Mouse (Mus musculus): ENCODE measurements around the gene Asb4.
"Not testable (repeated sequence)": the region's sequence is repeated elsewhere in the genome, so short reads cannot be mapped to it uniquely, and the experiment has no call there.

Gene Asb4

GRCm38 (mm10) chr6:5383336-5384177 is at the start of gene Asb4:
Gene Asb4, plus strand, starts transcription at chr6:5383386.
- DNase-seq (ENCODE audit: low spot score in 2 of 2): no peak

GRCm38 (mm10) chr6:5334021-5334420 is 49.2 kb upstream of the Asb4 start:
- no peak for DNase-seq (ENCODE audit: low spot score in 2 of 2)

DNA sequence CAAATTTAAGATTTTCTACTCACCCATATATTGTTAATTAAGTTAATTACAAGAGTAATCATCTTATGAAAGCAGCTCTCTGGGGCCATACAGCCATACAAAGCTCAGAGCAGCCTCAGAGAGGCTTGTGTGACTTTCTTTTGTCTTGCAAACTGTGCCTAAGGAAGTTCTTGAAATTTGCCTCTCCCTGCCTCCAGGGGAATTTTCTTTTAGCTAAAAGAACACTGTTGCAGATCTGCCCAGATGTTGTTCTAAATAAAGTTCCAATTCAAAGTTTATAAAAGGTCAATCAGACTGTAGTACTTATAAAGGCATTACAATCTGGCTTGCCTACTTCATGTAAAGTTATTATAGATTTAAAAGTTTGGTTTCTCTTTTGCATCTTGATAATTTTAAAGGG is 47.2 kb upstream of the Asb4 start:
- DNase-seq (ENCODE audit: low spot score in 2 of 2): not testable (repeated sequence)

DNA sequence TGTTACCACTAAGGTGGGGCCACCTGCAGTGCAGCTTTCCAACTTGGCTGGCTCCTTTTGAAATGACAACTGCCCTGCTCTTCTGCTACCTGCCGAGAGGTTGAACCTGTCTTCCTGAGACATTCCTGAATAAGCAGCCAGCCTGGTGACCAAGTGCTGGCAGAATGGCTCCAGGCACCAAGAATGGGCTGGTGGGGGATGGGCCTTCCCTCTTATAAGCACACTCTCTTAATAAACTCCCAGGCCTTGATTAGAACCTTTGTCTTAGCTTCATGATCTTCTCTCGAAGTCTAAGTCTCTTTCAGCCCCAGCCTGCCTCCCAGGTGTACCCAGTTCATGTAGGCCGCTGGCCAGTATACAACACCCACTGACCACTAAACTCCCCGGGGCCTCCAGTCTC is 44.4 kb upstream of the Asb4 start:
- DNase-seq (ENCODE audit: low spot score in 2 of 2): not testable (repeated sequence)

GRCm38 (mm10) chr6:5339283-5339682 is 43.9 kb upstream of the Asb4 start:
- not testable (repeated sequence) for DNase-seq (ENCODE audit: low spot score in 2 of 2)

DNA sequence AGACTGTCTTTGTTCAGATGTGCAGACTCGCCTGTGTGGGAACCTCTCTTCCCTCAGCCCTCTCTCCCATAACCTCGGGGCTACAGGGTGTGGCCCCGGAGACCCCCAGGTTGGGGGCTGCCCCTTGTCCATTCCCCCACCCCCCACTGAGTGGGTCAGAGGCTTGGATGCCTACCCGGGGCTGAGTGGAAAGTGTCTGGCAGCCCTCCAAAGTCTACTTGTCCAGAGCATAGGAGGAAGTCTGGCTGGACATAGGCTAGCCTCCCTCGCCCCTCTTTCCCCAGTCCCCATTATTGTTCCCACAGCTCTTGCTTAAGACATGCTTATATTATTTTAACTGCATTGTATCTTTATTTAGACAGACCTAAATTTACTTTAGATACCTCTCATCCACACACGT is 38.9 kb upstream of the Asb4 start:
- DNase-seq (ENCODE audit: low spot score in 2 of 2): no peak

DNA sequence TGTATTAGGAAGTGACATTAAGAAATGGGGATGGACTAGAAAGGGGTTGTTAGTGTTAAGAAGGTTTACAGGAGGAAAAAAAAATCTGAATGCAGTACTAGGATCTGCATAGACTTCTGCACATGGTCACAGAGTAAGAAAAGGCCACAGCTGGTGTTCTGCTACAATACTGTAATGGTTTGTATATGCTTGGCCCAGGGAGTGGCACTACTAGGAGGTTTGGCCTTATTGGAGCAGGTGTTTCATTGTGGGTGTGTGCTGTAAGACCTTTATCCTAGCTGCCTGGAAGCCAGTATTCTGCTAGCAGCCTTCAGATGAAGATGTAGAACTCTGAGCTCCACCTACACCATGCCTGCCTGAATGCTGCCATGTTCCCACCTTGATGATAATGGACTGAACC is 25.3 kb upstream of the Asb4 start:
- DNase-seq (ENCODE audit: low spot score in 2 of 2): no peak

GRCm38 (mm10) chr6:5360402-5360801 is 22.8 kb upstream of the Asb4 start:
- no peak for DNase-seq (ENCODE audit: low spot score in 2 of 2)

- no peak for DNase-seq (ENCODE audit: low spot score in 2 of 2)
These were observed 21.2 kb upstream of the Asb4 start for GRCm38 (mm10) chr6:5361987-5362386.

GRCm38 (mm10) chr6:5365845-5366244 is 17.3 kb upstream of the Asb4 start:
- no peak for DNase-seq (ENCODE audit: low spot score in 2 of 2)

GRCm38 (mm10) chr6:5376884-5377283 is 6.3 kb upstream of the Asb4 start:
- DNase-seq (ENCODE audit: low spot score in 2 of 2): no peak

DNA sequence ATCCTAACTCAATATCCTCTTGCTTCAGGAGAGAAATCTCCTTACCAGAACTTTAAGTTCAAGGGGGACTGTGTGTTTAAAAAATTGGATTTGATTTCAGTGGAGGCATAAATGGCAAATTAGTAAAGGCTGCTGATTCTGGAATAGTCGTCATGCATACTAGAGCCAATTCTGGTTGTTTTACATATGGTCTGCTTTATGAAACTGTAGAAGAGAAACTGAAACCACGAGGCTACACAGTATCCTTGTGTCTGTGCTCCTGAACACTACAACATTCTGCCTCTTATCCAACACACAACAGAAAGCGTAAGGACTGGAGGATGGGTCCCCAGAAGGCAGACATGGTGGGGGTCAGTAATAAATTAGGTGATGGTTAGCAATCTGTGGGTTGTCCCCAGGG is 4.1 kb upstream of the Asb4 start:
- DNase-seq (ENCODE audit: low spot score in 2 of 2): no peak

DNA sequence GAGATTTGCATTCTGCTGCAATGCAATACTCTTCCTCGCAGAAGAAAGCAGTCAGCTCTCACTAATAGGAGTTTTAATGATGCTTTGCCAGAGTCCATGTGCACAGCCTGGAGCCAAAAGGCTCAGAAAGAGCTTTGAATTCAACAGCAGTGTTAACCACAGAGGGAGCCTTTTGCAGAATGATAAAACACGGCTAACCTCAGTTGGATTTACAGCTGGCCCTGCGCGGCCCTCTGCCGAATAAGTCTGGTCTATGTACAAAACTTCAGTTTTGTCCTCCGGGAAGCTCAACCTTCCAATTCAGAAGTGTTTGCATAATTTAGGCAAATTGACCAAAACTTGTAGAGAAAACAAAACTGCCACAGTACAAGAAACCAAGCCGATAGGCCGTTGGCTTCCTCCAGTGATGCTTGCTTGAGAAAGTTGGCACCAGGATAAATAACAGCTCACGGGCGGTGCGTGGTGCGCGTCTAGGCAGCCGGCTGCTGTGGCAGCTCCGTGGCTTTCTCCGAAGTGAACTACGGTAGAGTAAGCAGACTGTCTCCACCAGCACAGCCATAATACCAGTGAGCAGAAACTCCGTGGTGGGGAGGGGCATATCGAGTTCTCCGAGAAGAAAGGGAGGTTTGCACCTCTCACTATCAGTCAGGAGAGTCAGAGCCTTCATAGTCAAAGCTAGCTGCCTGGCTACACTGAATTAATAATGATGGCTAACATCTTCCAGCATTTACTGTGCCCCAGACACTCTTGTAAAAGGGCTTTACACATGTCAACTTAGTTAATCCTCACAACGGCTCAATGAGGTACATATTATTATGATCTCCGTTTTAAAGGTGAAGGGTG is 3.2 kb upstream of the Asb4 start:
- no peak for DNase-seq (ENCODE audit: low spot score in 2 of 2)

DNA sequence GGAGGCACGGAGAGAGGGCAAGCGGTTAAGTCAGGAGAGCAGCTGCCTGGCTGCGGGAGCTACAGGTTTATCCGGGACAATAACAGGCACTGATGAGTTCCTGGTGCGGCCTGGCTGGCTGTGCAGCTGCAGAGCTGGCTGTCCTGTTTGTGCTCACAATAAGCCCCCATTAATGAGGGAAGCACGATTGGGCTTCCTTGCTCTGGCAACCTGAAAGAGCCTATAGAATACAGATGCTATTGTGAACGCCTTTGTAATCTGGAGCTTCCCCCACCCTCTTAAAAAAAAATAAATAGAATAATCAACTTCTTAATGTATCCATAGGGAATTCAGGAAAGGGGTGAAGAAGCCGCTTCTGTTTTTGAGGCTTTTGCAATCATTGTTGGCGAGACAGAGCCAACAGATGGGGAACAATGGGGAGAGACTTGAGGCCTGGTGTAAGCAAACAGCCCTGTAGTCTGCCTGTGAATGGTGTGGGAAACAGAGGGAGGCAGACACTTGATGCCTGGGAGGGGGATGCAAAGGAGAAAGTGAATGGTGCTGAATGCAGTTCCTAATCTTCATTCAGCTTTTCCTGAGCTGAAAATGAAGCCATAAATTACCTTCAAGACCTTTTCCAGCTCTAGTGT is 2.4 kb upstream of the Asb4 start:
- no peak for DNase-seq (ENCODE audit: low spot score in 2 of 2)

- no peak for DNase-seq (ENCODE audit: low spot score in 2 of 2)
These were observed 1.1 kb upstream of the Asb4 start for GRCm38 (mm10) chr6:5381918-5382582.

DNA sequence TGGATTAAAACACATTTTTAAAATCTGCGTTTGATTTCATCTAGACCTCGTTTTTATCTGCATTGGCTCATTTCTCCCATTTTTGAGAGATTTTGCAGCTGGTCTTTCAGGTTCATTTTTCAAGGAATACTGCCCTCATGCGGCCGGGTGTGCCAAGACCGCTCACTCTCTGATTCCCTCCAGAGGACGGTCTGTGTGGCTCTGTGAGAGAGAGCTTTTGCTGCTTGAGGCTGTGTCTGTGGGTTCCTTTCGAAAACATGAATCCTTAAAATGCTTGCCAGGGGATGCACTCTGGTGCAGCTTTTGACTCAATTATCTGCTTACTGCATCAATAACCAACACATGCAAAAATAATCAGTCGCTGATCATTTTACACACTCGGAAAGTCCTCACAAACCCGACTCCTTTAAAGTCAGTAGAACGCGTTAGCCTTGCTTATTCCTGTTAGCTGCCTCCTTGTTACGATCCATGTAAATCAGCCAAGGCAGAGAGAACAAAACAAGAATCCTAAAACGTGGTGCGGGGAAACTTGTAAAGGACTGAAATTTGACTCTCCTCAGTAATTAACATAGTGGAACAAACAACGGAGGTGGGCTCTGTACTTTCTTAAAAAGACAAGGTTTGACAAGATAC is 487 bp upstream of the Asb4 start:
- DNase-seq (ENCODE audit: low spot score in 2 of 2): peak; percentile 69 to 87

DNA sequence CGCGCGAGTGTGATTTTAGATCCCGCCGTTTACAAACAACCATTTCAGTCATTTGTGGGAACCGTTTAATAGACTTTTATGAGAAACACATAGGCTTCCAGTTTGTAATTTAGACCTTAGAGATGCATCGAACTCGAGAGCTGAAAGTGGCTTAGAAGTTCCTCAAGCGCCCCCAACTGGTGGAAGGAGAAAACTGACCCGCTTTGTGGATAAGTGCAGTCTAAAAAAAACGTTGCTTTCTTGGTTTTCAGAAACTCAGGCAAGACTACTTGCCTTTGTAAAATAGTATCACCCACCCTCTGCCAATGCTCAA is 948 bp downstream of the Asb4 start:
- peak; percentile 66 to 82 for DNase-seq (ENCODE audit: low spot score in 2 of 2)

DNA sequence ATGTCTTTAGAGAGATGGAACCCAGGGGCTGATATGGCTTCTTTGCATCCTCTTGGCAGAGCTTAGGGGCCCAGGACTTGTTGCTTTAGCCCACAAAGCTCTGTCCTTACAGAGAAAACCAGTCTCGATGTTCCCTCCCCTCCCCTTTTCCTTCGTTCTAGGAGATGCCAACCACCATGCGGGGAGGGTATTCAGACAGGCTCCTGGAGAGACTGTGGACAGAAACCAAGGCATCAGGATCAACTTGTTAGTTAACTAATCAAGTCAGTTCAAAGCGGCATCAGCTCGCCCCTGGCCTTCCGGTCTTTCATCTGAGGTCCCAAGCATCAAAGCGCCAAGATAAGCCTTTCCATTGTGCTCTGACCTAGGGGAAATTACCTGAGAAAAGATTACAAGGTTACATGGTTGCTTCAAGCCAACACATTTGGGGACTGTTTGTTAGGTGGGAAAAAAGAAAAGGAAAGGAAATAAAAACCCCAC is 2.0 kb downstream of the Asb4 start:
- DNase-seq (ENCODE audit: low spot score in 2 of 2): no peak

DNA sequence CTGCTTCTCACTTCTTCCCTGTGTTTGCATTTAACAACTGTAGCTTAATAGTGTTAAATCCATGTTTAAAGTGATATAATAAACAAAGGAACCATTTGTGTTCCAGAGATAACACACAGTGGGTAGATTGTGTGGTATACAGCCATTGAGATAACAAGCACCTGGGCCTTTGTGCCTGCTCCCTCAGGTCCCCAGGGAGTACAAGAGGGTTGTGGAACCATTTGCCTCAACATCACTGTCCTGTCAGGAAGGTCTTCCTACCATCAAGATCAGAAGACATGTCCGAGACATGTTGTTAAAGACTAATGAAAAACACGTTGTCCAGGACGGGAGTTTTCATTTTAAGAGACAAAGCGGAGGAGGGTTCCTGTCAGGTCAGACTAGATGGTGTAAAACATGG is 3.3 kb downstream of the Asb4 start:
- no peak for DNase-seq (ENCODE audit: low spot score in 2 of 2)

DNA sequence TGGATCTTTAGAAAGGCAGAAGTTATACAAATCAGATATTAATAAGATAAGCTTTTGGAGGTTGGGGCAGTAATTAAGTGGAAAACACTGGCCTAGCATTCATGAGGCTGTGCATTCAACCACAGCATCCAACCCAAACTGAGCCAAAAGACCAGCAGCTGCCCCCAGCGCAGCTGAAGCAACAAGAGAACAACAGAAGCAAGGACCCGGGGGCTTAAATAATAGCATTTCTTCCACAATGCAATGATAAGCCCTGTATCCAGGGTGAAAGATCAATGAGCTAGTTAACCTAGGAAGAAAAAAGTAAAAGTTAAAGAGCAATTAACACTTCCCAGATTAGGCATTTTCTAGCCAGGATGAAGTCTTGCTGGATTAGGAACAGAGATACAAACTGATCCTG is 4.2 kb downstream of the Asb4 start:
- DNase-seq (ENCODE audit: low spot score in 2 of 2): no peak

DNA sequence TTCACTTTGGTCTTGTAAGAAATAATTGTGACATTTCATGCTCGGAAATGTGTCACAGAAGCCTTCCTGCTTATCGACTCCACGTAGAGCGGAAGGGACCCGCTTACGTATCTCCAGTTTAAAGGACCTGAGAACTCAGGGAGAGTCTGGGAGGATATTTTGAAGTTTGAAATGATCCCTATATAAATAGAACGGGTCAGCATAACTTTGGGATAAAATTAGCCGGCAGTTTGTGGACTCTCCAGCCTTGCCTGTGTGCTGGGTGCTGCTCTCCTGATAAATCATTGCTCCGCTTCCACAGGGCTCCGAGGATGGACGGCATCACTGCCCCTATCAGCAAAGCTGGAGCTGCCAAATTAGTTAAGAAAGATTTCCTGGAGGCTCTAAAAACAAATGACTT is 7.1 kb downstream of the Asb4 start:
- DNase-seq (ENCODE audit: low spot score in 2 of 2): no peak

DNA sequence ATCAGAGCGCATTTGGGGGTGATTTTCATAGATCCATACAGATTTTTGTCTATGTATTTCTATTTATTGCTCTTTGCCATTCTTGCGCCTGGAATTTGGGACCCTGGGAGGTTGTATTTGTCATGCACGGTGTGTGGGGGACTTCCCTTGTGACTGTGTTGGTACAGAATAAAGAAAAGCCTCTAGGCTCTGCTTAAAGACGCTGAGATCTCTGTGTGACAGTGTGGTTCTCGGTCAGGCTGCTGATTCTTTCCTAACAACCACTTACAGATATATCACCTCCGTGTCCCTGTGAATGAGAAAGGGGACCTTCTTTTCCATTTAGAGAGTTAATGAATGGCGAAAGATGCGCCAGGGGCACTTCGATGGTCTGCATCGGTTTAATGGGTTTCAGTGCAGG is 7.8 kb downstream of the Asb4 start:
- DNase-seq (ENCODE audit: low spot score in 2 of 2): no peak
